Mouse (Mus musculus) C2C12 (cell line): ENCODE data around the gene Speg. TPM values are rescaled to one million over a fixed set of nuclear protein-coding genes. Genes with fewer than 3 reads are reported as not detected.
A peak's percentile ranks its signal among the peaks of the same experiment; 100 is the strongest.

Source experiments
- H3K27me3 ChIP-seq: one replicate; pipeline ENCODE4 v1.6.1; 2011; ENCODE audit not compliant: control insufficient read depth, insufficient read depth, insufficient read length
- H3K36me3 ChIP-seq: one replicate; pipeline ENCODE4 v1.6.1; 2011; ENCODE audit not compliant: control insufficient read depth, insufficient read depth
- H3K4me3 ChIP-seq: one replicate; pipeline ENCODE4 v1.5.1; 2011; ENCODE audit warnings: mild to moderate bottlenecking, control low read depth; ENCODE audit not compliant: poor library complexity, insufficient read depth, severe bottlenecking
- H3K79me2 ChIP-seq: one replicate; pipeline ENCODE4 v1.6.1; 2011; ENCODE audit not compliant: control insufficient read depth, insufficient read depth
- H3K79me3 ChIP-seq: one replicate; pipeline ENCODE4 v1.6.1; 2011; ENCODE audit warnings: low read depth, control low read depth
- H3ac ChIP-seq: one replicate; pipeline ENCODE3; 2011; ENCODE audit warnings: low read depth; ENCODE audit not compliant: control insufficient read depth, insufficient read length
- CEBPB ChIP-seq: IDR thresholded peaks from one replicate; pipeline ENCODE4 v1.6.1; 2011; ENCODE audit warnings: low read depth, mild to moderate bottlenecking, control low read depth, moderate library complexity
- CTCF ChIP-seq: IDR thresholded peaks from one replicate; pipeline ENCODE4 v1.5.1; 2011; ENCODE audit not compliant: control insufficient read depth, insufficient read depth, insufficient read length
- FOSL1 ChIP-seq: IDR thresholded peaks from one replicate; pipeline ENCODE4 v1.8.0; 2011; ENCODE audit warnings: mild to moderate bottlenecking, low read length; ENCODE audit not compliant: poor library complexity, insufficient read depth, severe bottlenecking
- MAX ChIP-seq: IDR thresholded peaks from one replicate; pipeline ENCODE4 v1.6.1; 2011; ENCODE audit warnings: mild to moderate bottlenecking, control low read depth
- MYOD1 ChIP-seq: IDR thresholded peaks from one replicate; pipeline ENCODE4 v1.6.1; 2011; ENCODE audit warnings: low read depth; ENCODE audit not compliant: control insufficient read depth, insufficient read length
- MYOG ChIP-seq: IDR thresholded peaks from one replicate; pipeline ENCODE4 v1.6.1; 2011; ENCODE audit not compliant: control insufficient read depth, insufficient read length; ENCODE audit errors: extremely low read depth
- USF1 ChIP-seq: IDR thresholded peaks from one replicate; pipeline ENCODE4 v1.6.1; 2011; ENCODE audit warnings: low read depth, mild to moderate bottlenecking, control low read depth, moderate library complexity
- polyA plus RNA-seq: library from polyadenylated mRNA; unstranded; fragments of >200 nt; fragmentation: generic; extraction: Trizol; gene quantifications from one replicate; pipeline ENCODE4 v1.2.1, GENCODE M21; 2012; ENCODE audit warnings: missing spikeins

Gene Speg
- polyA plus RNA-seq, 1 experiment = 29.4 TPM

GRCm38 (mm10) chr1:75347279-75347678, 27.8 kb upstream of the Speg start:
- no peaks in the 10 kb centered on the region for H3K36me3 ChIP-seq
- TF ChIP-seq MYOG = no peak
- no peak for TF ChIP-seq FOSL1
- TF ChIP-seq MAX = no peak
- TF ChIP-seq USF1 = no peak
- TF ChIP-seq MYOD1 = no peak
- no peak for TF ChIP-seq CEBPB
- no peak overlapping the region for H3K4me3 ChIP-seq
- H3ac ChIP-seq = no peak overlapping the region
- H3K27me3 ChIP-seq = no peaks in the 10 kb centered on the region
- no peaks in the 10 kb centered on the region for H3K79me3 ChIP-seq
- no peaks in the 10 kb centered on the region for H3K79me2 ChIP-seq

- H3K79me2 ChIP-seq = no peaks in the 10 kb centered on the region
- H3K36me3 ChIP-seq = no peaks in the 10 kb centered on the region
- H3K27me3 ChIP-seq = no peaks in the 10 kb centered on the region
- no peak overlapping the region for H3K4me3 ChIP-seq
- H3ac ChIP-seq = no peak overlapping the region
- TF ChIP-seq MAX = no peak
- TF ChIP-seq FOSL1 = no peak
- no peak for TF ChIP-seq MYOG
- TF ChIP-seq USF1 = no peak
- TF ChIP-seq MYOD1 = no peak
- TF ChIP-seq CTCF = no peak
- TF ChIP-seq CEBPB = no peak
- no peaks in the 10 kb centered on the region for H3K79me3 ChIP-seq
These were observed 25.8 kb upstream of the Speg start for GRCm38 (mm10) chr1:75349275-75349674.

- TF ChIP-seq CTCF (no peak), CEBPB (no peak), MYOG (no peak), FOSL1 (no peak), USF1 (no peak), MAX (no peak), MYOD1 (no peak)
- H3K4me3 ChIP-seq = no peak overlapping the region
- H3K27me3 ChIP-seq = no peaks in the 10 kb centered on the region
These were observed 17.8 kb upstream of the Speg start for GRCm38 (mm10) chr1:75357261-75357660.

GRCm38 (mm10) chr1:75358009-75358408, 17.1 kb upstream of the Speg start:
- H3K79me3 ChIP-seq = peaks cover 7% of the 10 kb centered on the region
- H3K27me3 ChIP-seq = no peaks in the 10 kb centered on the region
- H3ac ChIP-seq = no peak overlapping the region
- TF ChIP-seq USF1 (no peak), CEBPB (no peak), MAX (no peak), MYOD1 (no peak), CTCF (no peak), FOSL1 (no peak), MYOG (no peak)
- H3K36me3 ChIP-seq = no peaks in the 10 kb centered on the region
- H3K4me3 ChIP-seq = no peak overlapping the region
- peaks cover 28% of the 10 kb centered on the region for H3K79me2 ChIP-seq

More at GRCm38 (mm10) chr1:75357261-75357660, 17.8 kb upstream of the Speg start:
- Histone ChIP-seq H3K36me3 (no peaks in the 10 kb centered on the region), H3K79me2 (peaks cover 20% of the 10 kb centered on the region), H3ac (no peak overlapping the region), H3K79me3 (peaks cover 5% of the 10 kb centered on the region)

- Histone ChIP-seq H3ac (no peak overlapping the region), H3K79me3 (peaks cover 10% of the 10 kb centered on the region), H3K79me2 (peaks cover 31% of the 10 kb centered on the region), H3K27me3 (no peaks in the 10 kb centered on the region), H3K4me3 (no peak overlapping the region), H3K36me3 (no peaks in the 10 kb centered on the region)
- TF ChIP-seq MYOD1 = peak; percentile 31
- TF ChIP-seq MYOG = no peak
These were observed 15.8 kb upstream of the Speg start for GRCm38 (mm10) chr1:75359346-75359745.

- Histone ChIP-seq H3K36me3 (no peaks in the 10 kb centered on the region), H3ac (peak within 1 kb of the TSS; percentile 84), H3K79me3 (peaks cover 10% of the 10 kb centered on the region), H3K27me3 (no peaks in the 10 kb centered on the region), H3K4me3 (peak within 1 kb of the TSS; percentile 39), H3K79me2 (peaks cover 31% of the 10 kb centered on the region)
- no peak for TF ChIP-seq MAX
- no peak for TF ChIP-seq FOSL1
- TF ChIP-seq MYOG = no peak
- TF ChIP-seq MYOD1 = peak; percentile 90
These were observed 14.7 kb upstream of the Speg start, which contains the start of gene Des for GRCm38 (mm10) chr1:75360112-75361031. Gene Des (plus strand): TSS chr1:75360329.
